Mouse (Mus musculus): ENCODE measurements around the gene Pfdn4. TPM values are rescaled to one million over a fixed set of nuclear protein-coding genes. Genes with fewer than 3 reads are reported as not detected.

Pfdn4 gene
- total RNA-seq, 1 experiment from 2014 or later: 19.4 TPM

GRCm38 (mm10) chr2:170549146-170549545, 52.9 kb downstream of the Pfdn4 start:
- no peak for DNase-seq

- no peak for DNase-seq
These were observed 54.0 kb downstream of the Pfdn4 start for GRCm38 (mm10) chr2:170550240-170550639.

- no peak for DNase-seq
These were observed 55.9 kb downstream of the Pfdn4 start for GRCm38 (mm10) chr2:170552088-170552487.

- no peak for DNase-seq
These were observed 68.0 kb downstream of the Pfdn4 start for GRCm38 (mm10) chr2:170563956-170564855.

- DNase-seq: no peak
These were observed 68.8 kb downstream of the Pfdn4 start for GRCm38 (mm10) chr2:170564995-170565394.

Other genes with a start within 250 kb of the Pfdn4 start
- gene Bcas1, start 68.6 kb upstream of the Pfdn4 start, total RNA-seq (2021): 0.30 and 0.49 TPM in 2 replicates
- gene Cyp24a1, start 717 bp downstream of the Pfdn4 start, total RNA-seq (2021): not detected in 2 replicates
- not detected in 2 replicates for gene 4930470P17Rik, start 105.6 kb downstream of the Pfdn4 start, total RNA-seq (2021)
- gene Dok5, start 235.4 kb downstream of the Pfdn4 start, total RNA-seq (2021): 0.26 and 0.37 TPM in 2 replicates

Data from adrenal gland, postnatal 14 days (tissue).